ENCODE assay signal across 26 mouse cellular contexts in genomic region chr8:12528659-12529058, GRCm38 (mm10). TPM values are rescaled to one million over a fixed set of nuclear protein-coding genes. Genes with fewer than 3 reads are reported as not detected.
"Had no signal": no experiment of that assay in that cellular context is flagged by ENCODE, and none has a peak within 500 bp of the region (broad histone marks: within the 10 kb centered on the region; RNA-seq: fewer than 3 reads in every experiment).

No protein-coding gene starts in this region.

- DNase-seq: lung, adult 18-20 months; lung, embryonic 14.5 days; lung, postnatal 10 days; lung, postnatal 4 days; retina, postnatal 1 day; right cerebral cortex, adult 18-20 months; right cerebral cortex, postnatal 25 days; right cerebral cortex, postnatal 4 days; thymus, adult 18-20 months; thymus, postnatal 14 days; thymus, postnatal 36 days had no signal

- H3K4me2 ChIP-seq: lung, embryonic 14.5 days; midbrain, embryonic 13.5 days; midbrain, embryonic 15.5 days; neural tube, embryonic 13.5 days; neural tube, embryonic 15.5 days had no signal

- H3K27ac ChIP-seq: liver, embryonic 14.5 days; midbrain, embryonic 10.5 days; midbrain, embryonic 13.5 days; midbrain, embryonic 15.5 days; neural tube, embryonic 13.5 days; neural tube, embryonic 15.5 days had no signal

- H3K9me3 ChIP-seq: midbrain, embryonic 10.5 days; midbrain, embryonic 13.5 days; midbrain, embryonic 15.5 days; neural tube, embryonic 13.5 days; neural tube, embryonic 15.5 days had no signal

- H3K9ac ChIP-seq: liver, embryonic 14.5 days; lung, embryonic 14.5 days; midbrain, embryonic 13.5 days; midbrain, embryonic 15.5 days; neural tube, embryonic 13.5 days; neural tube, embryonic 15.5 days had no signal

- ATAC-seq: midbrain, embryonic 13.5 days; midbrain, embryonic 15.5 days had no signal

- H3K4me3 ChIP-seq: midbrain, embryonic 10.5 days; midbrain, embryonic 13.5 days; midbrain, embryonic 15.5 days; myocyte; neural tube, embryonic 13.5 days; neural tube, embryonic 15.5 days had no signal

- H3K4me1 ChIP-seq: midbrain, embryonic 13.5 days; midbrain, embryonic 15.5 days; neural tube, embryonic 13.5 days; neural tube, embryonic 15.5 days had no signal

- H3K36me3 ChIP-seq: midbrain, embryonic 10.5 days; midbrain, embryonic 13.5 days; midbrain, embryonic 15.5 days; neural tube, embryonic 13.5 days; neural tube, embryonic 15.5 days had no signal

RNA-seq across cellular contexts. Expression of gene Spaca7, which starts 44.2 kb away (rescaled TPM):
- polyA plus RNA-seq: liver, embryonic 14.5 days; liver, embryonic 16.5 days; lung, embryonic 14.5 days; lung, embryonic 16.5 days; midbrain, embryonic 10.5 days; midbrain, embryonic 13.5 days; midbrain, embryonic 15.5 days; myocyte; neural tube, embryonic 11.5 days; neural tube, embryonic 13.5 days; neural tube, embryonic 15.5 days; small intestine, adult 2 months; spleen, adult 2 months; stomach, embryonic 14.5 days; stomach, embryonic 16.5 days; thymus, postnatal 0 days had no signal
